Mouse (Mus musculus): ENCODE data around the gene Armc6.
A peak's percentile ranks its signal among the peaks of the same experiment; 100 is the strongest.

Armc6 gene

DNA sequence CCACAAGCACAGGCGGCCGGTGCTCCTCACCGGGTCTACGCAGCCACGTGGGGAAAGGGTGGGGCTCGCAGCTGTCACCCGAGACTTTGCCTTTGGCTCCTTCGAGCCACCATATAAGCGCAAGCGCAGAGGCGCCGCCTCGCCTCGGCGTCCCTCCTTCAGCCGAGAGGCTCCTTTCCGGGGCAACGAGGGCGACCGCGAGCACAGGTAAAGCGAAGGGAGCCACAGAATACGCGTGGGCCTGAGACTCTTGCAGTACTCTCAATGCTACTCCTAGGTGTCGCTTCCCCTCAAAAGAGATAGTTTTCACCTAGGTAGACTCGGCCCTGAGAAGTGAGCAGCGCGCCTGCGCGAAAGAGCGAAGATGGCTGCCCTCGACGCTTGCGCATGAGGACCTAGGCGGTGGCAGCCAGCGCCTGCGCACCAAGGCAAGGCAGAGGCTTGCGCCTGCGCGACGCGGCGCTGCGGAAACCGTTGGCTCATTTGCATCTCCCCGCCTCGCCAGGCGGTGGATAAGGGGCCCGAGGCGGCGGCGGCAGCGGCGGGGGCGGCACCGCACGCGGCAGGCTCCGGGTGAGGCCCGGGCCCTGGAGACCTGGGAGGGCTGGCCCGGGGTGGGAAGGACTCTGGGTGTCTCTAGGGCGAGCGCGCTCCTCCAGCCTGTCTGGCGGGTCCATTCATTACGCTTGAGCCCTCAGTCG, at the start of gene Armc6, which contains the start of gene Sugp2:
Armc6 (minus strand) TSS at position 387 of the 701 bp plus-strand sequence.
Sugp2 (plus strand) TSS at position 147 of the 701 bp plus-strand sequence.
- DNase-seq (ENCODE audit: low read depth, low spot score) = peak; percentile 97

DNA sequence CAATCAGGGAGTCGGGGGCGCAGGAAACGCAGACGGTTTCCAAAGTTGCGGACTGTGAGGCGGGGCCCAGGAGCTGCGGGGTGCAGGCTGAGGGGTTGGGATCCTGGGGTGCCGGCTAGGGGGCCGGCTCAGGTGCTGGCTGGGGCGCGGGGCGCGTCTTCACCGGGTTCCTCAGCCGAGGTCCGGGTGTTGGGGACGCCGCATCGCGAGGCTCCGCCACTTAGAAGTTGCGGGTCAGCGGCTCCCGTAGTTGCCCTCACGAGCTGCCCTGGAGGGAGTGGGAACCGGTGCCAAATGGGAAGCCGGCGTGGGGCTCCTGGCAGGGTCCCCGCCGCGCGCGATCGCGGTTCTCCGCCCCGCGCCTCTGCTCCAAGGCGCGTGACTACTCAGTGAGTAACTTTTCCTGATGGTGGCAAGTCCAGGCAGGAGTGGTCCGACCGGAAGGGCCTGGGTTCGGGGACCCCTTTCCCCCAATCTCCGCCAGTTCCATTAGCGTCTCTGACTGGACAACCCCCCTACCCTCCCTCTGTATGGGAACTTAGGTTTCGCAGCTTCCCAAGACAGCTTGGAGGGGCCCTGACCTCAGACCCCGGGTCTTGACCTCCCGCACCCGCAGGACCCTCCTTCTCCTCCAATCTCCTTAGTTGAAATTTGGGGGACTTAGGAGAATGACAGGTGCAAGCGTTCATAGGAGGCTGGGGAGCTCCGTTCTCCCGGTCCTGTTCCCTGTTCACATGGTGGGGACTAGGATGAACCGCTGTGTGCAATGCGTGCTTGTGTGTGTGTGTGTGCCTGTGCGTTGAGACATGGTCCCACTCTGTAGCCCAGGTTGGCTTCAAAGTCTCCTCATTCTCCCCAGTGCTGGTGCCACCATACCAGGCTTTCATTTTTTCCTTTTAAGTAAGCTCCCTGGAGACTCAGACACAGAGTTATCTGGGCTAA, 49.1 kb upstream of the Armc6 start:
- no peak for DNase-seq (ENCODE audit: low read depth, low spot score)

DNA sequence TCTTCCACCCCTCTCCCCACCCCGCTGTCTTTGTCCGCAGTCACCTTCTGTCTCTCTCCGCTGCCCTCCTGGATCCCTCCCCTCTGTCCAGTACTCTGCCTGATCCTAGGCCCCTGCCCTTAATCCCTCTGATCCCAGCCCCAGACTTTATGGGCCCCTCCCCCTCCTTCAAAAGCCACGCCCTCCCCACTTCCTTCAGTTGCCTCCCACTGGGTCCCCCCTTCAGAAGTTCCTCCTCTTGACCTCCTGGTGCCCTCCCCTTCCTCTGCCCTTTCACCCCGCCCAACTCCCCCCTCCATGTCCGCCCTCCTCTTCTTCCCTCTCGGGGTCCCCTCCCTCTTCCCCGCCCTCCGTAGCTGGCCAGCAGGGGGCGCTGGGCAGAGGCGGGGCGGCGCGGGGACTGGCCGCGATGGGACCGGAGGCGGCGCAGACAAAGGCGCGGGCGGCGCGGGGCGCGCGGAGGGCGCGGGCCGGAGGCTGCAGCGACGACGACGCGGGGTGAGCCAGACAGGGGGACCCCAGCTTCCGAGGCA, 48.4 kb upstream of the Armc6 start, which contains the start of gene Homer3:
Homer3 (plus strand) TSS at position 225 of the 533 bp plus-strand sequence.
- DNase-seq (ENCODE audit: low read depth, low spot score) = peak; percentile 93

DNA sequence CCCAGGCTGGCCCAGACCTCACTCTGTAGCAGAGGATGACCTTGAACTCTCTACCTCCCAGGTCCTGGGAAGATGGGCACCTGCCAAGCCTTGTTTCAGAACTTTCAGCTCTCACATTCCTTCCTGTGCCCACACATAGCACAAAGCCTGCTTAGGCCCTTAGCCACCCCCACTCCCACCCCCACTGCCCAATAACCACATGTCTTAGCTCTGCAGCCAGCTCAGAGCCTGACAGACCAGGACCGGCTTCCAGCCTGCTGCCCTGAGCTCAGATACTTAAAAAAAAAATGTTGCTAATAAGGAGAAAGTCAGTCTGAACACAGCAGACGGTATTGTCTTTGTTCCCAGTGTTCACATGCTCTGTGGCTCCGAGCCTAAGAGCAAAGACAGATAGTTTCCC, 46.7 kb upstream of the Armc6 start:
- no peak for DNase-seq (ENCODE audit: low read depth, low spot score)

DNA sequence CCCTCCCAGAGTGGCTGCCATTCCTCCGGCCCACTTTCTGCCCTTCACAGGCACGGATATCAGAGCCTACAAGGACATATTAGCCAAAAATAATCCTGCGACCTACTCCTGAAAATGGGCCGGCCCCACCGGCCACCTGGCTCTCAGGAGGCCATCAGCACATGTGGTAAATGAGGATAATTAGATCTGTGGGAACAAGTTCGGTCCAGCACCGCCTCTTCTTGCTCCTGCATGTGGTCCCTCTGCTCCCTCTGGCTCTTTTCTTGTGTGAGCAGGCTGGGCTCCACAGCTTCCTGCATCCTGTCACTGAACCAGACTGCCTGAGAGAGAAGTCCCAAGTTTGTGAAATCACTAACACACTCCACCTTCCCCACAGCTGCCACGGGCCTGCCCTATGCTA, 45.0 kb upstream of the Armc6 start:
- DNase-seq (ENCODE audit: low read depth, low spot score) = no peak

DNA sequence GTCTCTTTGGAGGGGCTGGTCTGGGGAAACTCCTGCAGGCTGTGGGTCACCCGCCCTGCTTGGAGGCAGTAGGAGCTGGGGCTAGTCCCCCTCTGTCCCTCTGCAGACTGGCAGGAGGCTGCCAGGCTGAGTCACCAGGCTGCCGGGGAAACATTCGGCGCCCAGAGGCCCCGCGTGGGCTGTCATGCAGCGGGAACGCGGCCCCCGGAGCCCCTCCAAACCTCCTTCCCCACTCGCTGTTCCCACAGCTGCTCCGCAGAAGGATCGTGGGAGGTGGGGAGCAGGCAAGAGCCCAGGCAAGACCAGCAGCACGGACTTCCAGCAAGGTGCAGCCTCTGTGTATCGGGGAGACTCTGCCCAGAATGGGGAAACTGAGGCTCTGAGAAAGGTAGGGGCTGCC, 43.9 kb upstream of the Armc6 start:
- no peak for DNase-seq (ENCODE audit: low read depth, low spot score)

DNA sequence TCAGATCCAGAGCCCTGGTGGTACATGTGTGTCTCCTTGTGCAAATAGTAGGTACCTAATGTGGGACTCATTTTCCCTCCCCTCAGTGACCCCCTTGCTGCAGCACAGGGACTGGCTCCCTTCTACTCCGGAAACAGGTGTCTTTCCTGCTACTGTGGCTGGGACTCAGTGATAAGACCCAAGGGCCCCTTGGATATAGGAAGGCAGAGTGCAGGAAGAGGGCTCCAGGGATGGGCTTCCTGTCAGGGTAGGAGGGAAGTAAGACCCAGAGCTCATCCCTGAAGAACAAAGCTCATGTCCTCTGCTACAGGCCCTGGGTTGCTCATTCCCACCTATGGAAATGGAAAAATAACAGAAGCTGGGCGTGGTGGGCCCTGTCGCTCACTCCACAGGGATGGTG, 42.2 kb upstream of the Armc6 start:
- DNase-seq (ENCODE audit: low read depth, low spot score) = no peak

DNA sequence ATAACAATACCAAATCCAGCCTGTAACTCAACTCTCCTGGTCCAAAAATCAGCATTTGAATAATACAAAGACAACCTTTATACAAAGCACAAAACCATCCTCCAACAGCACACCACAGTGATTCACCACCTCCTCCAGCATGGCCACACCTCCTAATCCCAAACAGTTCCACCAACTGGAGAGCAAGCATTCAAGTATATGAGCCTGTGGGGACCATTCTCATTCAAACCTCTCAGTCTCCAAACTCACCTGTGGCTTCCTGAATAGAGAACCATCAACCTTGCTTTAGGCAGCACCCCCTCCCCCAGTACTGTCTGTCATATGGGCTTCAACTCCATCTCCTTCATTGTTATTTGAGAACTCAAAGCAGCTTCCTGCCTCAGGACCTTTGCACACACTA, 40.1 kb upstream of the Armc6 start:
- DNase-seq (ENCODE audit: low read depth, low spot score) = no peak

DNA sequence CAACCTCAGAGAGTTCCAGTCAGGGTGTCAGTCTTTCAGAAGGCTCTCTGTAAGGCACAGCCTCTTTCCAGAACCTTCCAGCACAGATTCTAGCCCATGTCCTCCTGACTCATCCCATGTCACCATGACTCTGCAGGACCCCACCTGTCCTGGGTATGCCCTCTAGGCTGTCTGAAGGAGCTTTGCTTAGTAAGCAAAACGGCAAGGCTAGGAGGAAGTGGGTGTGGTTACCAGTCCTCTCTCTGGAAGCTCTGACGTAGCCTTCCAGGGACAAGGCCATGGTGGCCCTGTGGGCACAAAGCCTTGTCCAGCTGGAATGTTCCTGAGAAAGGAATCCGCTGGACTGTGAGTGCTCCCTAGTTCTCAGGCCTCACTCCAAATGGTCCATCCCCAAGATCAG, 38.7 kb upstream of the Armc6 start:
- no peak for DNase-seq (ENCODE audit: low read depth, low spot score)

DNA sequence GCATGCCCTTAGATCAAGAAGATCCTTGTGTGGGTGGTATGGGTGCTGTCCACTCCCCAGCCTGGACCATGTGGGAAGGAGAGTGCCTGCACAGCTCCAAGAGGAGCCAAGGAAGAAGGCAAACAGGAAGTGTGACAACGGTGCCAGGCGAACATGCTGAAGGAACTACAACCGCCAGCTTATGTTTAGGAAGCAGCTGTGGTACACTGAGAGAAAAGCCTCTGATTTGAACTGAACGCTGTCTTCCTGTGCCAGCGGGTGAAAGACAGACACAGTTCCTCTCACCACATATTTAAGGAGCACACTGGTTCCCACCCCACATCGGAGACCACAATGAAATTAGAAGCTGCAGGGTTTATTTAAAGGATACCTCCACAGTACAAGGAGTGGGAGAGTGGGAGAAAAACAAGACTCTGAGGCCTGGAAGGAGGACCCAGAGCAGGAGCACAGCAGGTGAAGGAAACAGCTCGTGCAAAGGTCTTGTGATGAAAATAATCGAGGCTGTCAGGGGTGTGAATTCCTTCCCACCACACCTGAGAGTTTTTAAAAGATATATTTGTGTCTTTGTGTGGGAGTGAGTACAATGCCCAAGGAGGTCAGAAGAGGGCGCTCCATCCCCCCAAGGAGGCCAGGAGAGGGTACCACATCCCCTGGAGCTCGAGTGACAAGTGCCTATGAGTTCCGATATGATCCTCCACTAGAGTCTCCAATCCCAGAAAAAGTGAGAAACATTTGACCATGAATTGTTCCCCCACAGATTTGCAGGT, 34.7 kb upstream of the Armc6 start:
- no peak for DNase-seq (ENCODE audit: low read depth, low spot score)

DNA sequence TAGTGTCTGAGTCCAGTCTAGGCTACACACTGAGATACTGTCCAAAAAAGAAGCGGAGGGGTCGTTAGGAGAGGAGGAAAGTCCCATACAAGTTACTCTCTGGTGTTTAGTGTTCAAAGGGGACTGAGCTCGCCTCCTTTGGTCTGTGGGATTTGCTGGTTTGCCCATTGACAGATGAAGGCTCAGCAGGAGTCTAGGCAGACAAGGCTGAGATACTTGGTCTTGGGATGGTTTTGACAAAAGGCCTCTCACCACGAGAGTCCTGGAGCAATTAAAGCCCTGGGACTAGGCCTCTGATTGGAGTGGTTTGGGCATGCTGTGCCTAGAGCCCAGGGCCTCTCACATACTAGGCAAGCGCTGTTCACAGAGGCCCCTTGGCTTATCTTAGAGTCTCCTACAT, 34.0 kb upstream of the Armc6 start:
- DNase-seq (ENCODE audit: low read depth, low spot score) = no peak

DNA sequence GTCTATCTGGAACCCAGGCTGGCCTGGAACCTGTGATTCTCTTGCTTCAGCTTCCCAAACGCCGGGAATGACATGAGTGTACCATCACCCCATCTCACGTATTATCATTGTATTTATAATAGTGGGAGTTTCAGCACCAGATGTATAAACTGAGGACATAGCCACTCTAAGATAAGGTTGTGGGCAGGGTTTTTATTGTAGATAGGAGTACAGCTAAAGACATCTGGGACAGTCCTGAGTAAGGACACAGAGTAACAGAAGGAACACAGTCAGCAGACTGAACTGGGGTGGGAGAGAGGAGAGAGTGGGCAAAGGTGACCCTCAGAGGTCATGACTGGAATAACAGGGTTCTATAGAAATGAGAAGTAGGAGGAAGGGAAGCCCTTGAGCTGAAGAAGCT, 33.4 kb upstream of the Armc6 start:
- no peak for DNase-seq (ENCODE audit: low read depth, low spot score)

DNA sequence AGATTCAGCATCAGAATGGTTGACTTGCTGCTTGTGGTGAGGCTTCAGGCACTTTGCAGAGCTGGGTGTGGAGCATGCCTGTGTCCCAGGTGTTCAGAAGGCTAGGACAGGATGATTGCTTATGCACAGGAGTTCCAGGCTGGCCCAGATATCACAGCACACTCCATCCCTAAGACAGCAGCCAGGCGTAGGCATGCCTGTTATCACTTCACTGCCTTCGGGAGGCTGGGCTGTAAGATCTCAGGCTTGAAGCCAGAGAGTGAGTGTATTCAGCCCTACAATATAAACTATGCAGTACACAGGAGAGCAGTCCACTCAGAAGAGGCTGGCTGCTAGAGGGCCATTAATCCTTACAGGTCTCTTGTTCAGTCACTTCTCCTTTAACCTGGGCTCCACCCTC, 24.8 kb upstream of the Armc6 start:
- DNase-seq (ENCODE audit: low read depth, low spot score) = no peak

DNA sequence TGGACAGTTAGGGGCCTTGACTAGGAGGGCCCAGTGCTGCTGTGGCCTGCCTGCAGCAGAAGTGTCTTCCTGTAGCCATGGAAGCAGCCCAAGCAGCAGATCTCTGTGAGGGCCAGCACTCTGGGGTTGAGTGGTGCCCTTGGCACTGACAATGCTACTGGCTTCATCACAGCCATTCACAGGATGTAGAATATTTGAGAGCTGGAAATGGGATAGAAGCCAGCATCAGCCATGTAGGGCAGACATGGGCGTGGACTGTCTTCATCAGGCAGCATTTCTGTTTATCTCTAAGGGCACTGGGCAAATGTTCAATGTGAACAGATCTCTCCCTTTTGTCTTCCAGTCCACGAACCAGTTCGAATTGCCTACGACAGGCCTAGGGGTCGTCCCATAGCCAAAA, 24.3 kb upstream of the Armc6 start:
- DNase-seq (ENCODE audit: low read depth, low spot score) = no peak

DNA sequence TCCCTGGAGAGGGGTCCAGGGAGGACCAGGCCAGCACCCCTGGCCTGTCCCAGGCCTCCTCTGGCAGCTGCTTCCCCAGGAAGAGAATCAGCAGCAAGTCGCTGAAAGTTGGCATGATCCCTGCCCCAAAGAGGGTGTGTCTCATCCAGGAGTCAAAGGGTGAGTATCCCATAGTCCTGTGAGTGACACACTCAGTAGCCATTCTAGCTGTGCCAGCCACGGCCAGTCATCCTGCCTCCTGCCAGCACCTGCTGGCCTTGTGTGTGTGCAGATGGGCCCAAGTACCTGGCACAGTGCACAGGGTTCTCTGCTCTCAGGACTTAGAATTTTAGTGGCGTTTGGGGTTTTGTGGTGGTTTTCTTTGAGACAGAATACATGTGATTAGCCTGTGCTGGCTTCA, 23.2 kb upstream of the Armc6 start:
- no peak for DNase-seq (ENCODE audit: low read depth, low spot score)

DNA sequence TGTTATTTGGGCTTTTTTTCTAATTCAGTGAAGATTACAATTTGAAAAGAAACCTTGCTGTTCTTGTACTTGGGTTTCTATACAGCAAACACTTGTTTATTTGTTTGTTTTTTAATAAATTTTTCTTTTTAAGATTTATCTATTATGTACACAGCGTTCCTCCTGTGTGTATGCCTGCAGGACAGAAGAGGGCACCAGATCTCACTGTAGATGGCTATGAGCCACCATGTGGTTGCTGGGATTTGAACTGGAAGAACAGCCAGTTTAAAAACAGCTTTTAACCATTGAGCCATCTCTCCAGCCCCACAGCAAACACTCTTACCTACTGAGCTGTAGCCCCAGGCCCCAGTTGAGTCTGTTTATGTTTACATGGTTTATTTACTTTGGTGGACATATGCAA, 20.4 kb upstream of the Armc6 start:
- DNase-seq (ENCODE audit: low read depth, low spot score) = no peak

DNA sequence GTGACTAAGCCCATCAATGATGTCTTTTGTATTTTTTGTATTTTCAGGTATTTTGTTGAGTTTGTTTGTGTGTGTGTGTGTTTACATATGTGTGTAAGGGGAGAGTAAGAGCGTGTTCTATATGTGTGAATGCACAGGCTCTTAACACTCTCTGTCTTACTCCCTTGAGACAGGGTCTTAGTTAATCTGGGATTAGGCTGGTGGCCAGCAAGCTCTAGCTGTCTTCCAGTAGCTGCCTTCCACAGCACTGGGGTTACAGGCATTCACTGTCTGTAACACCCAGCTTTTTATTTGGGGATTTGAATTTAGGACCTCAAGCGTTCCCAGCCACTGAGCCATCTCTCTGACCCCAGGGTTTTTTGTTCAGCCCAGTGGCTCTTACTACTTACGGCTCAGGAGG, 13.6 kb upstream of the Armc6 start:
- no peak for DNase-seq (ENCODE audit: low read depth, low spot score)

DNA sequence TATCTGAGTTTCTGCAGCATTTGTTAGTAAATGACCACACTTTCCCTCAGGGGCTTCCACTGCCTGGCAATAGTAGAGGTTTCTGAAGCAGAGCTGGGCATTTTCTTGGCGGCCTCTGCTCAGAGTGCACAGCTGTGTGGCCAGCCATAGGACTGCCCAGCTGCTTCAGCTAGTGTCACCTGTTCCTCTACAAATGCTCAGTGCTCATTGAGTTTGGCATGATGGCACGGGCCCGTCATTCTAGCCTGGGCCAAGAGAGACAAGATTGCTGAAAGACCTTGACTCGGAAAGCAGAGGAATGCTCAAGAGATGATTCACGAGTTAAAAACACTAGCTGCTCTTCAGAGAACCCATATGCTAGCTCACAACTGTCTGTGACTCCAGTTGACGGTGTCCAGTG, 12.4 kb upstream of the Armc6 start:
- DNase-seq (ENCODE audit: low read depth, low spot score) = no peak

DNA sequence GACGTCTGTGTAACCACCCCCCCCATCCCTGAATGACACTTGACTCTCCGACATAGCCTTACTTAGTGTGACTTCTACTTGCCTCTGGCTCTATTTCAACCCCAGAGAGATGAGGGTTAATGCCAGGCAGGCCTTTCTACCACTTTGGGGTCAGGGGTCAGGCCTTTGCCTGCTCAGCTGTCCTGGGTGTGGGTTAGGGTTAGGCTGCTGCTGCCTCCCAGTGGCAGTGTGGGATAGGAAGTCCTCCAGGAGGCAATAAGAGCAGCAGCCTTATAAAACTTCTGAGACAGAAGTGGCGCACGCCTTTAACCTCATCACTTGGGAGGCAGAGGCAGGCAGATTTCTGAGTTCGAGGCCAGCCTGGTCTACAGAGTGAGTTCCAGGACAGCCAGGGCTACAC, 6.4 kb upstream of the Armc6 start:
- DNase-seq (ENCODE audit: low read depth, low spot score) = no peak

DNA sequence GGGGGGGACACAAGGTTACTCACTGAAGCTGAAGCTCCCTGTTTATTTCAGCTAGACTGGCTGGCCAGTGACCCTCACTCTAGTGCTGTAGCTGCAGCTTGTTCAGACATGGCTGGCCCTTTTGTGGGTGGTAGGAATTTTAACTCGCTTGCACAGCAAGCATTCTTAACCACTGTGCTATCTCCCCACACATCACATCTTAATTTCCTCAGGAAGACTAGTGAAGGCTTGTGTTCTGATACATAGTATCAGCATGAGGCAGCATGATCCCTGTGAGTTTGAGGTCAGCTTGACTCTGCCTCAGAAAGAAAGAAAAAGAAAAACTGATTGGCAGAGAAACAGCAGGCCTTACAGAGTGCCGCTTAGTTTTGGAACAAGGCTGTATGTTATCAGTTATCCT, 3.6 kb upstream of the Armc6 start:
- no peak for DNase-seq (ENCODE audit: low read depth, low spot score)

DNA sequence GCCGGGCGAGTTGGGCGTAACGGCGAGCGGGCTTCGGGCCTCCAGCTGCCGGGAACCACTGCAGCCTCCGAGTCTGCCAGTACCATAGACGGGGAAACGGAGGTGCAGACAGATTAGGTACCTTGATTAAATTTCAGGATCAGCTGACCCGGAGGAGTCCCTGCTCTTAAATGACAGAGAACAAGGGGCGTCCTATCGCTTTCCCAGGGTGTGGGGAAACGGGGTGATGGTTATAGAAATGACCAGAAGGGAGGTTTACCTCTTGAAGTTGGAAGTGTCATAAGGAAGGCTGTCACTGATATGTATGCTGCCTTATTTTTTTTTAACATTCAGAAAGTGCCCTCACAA, 489 bp upstream of the Armc6 start:
- DNase-seq (ENCODE audit: low read depth, low spot score) = no peak

DNA sequence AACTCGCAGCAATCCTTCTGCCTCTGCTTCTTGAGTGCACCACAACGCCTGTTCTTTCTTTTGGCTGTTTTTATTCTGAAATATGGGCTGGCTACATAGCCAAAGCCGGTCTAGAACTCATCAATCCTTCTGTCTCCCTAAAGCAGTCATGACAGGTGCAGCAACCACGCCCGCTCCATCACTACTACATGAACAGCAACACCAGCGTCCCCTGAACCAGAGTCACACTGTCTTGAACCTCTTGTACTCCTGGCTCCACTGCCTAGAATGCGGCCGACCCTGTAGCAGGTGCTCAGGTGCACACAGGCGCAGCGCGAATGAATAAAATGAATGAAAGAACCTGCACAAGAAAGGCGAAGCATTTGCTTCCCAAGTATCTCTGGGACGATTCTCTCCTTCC, 660 bp downstream of the Armc6 start:
- DNase-seq (ENCODE audit: low read depth, low spot score) = no peak
